Mouse (Mus musculus): ENCODE measurements around the gene Plekha5. TPM values are rescaled to one million over a fixed set of nuclear protein-coding genes. Genes with fewer than 3 reads are reported as not detected.
A peak's percentile ranks its signal among the peaks of the same experiment; 100 is the strongest.

The Plekha5 gene
- polyA plus RNA-seq, 1 experiment from 2014 or later, result 50.7 TPM

GRCm38 (mm10) chr6:140464818-140465217, 41.0 kb downstream of the Plekha5 start:
- no peak overlapping the region for H3K9ac ChIP-seq (replicated peaks; ENCODE audit: low read length)
- WGBS, result 92% methylated on average over 6 of the region's 6 CpGs
- H3K9me3 ChIP-seq (ENCODE audit: control insufficient read depth, low read length), result no peaks in the 10 kb centered on the region
- H3K4me2 ChIP-seq (ENCODE audit: low read length), result no peak overlapping the region
- H3K4me1 ChIP-seq (ENCODE audit: control insufficient read depth, insufficient read depth, low read length), result no peaks in the 10 kb centered on the region
- no peak overlapping the region for H3K27ac ChIP-seq (replicated peaks; ENCODE audit: low read depth, low read length)
- ATAC-seq (ENCODE audit: low FRiP score, low TSS enrichment), result no peak
- DNase-seq, result no peak
- H3K36me3 ChIP-seq (ENCODE audit: control insufficient read depth, insufficient read depth, low read length), result no peaks in the 10 kb centered on the region
- no peak overlapping the region for H3K4me3 ChIP-seq (replicated peaks; ENCODE audit: low read depth, low read length)
- H3K27me3 ChIP-seq (ENCODE audit: control insufficient read depth, insufficient read depth, low read length), result no peaks in the 10 kb centered on the region

GRCm38 (mm10) chr6:140465946-140466646, 42.2 kb downstream of the Plekha5 start:
- no peaks in the 10 kb centered on the region for H3K9me3 ChIP-seq (ENCODE audit: control insufficient read depth, low read length)
- no peaks in the 10 kb centered on the region for H3K36me3 ChIP-seq (ENCODE audit: control insufficient read depth, insufficient read depth, low read length)
- no peaks in the 10 kb centered on the region for H3K4me1 ChIP-seq (ENCODE audit: control insufficient read depth, insufficient read depth, low read length)
- WGBS, result 89% methylated on average over 9 of the region's 9 CpGs
- DNase-seq, result no peak
- H3K9ac ChIP-seq (replicated peaks; ENCODE audit: low read length), result no peak overlapping the region
- no peak for ATAC-seq (ENCODE audit: low FRiP score, low TSS enrichment)
- no peak overlapping the region for H3K27ac ChIP-seq (replicated peaks; ENCODE audit: low read depth, low read length)
- no peaks in the 10 kb centered on the region for H3K27me3 ChIP-seq (ENCODE audit: control insufficient read depth, insufficient read depth, low read length)
- no peak overlapping the region for H3K4me2 ChIP-seq (ENCODE audit: low read length)
- H3K4me3 ChIP-seq (replicated peaks; ENCODE audit: low read depth, low read length), result no peak overlapping the region

GRCm38 (mm10) chr6:140466841-140467240, 43.0 kb downstream of the Plekha5 start:
- Histone ChIP-seq H3K4me3 (replicated peaks; ENCODE audit: low read depth, low read length) (no peak overlapping the region), H3K27me3 (ENCODE audit: control insufficient read depth, insufficient read depth, low read length) (no peaks in the 10 kb centered on the region), H3K9me3 (ENCODE audit: control insufficient read depth, low read length) (no peaks in the 10 kb centered on the region), H3K36me3 (ENCODE audit: control insufficient read depth, insufficient read depth, low read length) (no peaks in the 10 kb centered on the region), H3K27ac (replicated peaks; ENCODE audit: low read depth, low read length) (no peak overlapping the region), H3K9ac (replicated peaks; ENCODE audit: low read length) (no peak overlapping the region), H3K4me2 (ENCODE audit: low read length) (no peak overlapping the region), H3K4me1 (ENCODE audit: control insufficient read depth, insufficient read depth, low read length) (no peaks in the 10 kb centered on the region)
- WGBS, result 79% methylated on average over 6 of the region's 6 CpGs
- ATAC-seq (ENCODE audit: low FRiP score, low TSS enrichment) (no peak), DNase-seq (no peak)

GRCm38 (mm10) chr6:140467851-140468250, 44.0 kb downstream of the Plekha5 start:
- H3K4me3 ChIP-seq (replicated peaks; ENCODE audit: low read depth, low read length), result no peak overlapping the region
- no peak for DNase-seq
- H3K9ac ChIP-seq (replicated peaks; ENCODE audit: low read length), result no peak overlapping the region
- H3K27me3 ChIP-seq (ENCODE audit: control insufficient read depth, insufficient read depth, low read length), result no peaks in the 10 kb centered on the region
- 96% methylated on average over 12 of the region's 12 CpGs for WGBS
- no peaks in the 10 kb centered on the region for H3K9me3 ChIP-seq (ENCODE audit: control insufficient read depth, low read length)
- H3K27ac ChIP-seq (replicated peaks; ENCODE audit: low read depth, low read length), result no peak overlapping the region
- H3K36me3 ChIP-seq (ENCODE audit: control insufficient read depth, insufficient read depth, low read length), result no peaks in the 10 kb centered on the region
- no peak overlapping the region for H3K4me2 ChIP-seq (ENCODE audit: low read length)
- H3K4me1 ChIP-seq (ENCODE audit: control insufficient read depth, insufficient read depth, low read length), result no peaks in the 10 kb centered on the region
- ATAC-seq (ENCODE audit: low FRiP score, low TSS enrichment), result no peak

GRCm38 (mm10) chr6:140469791-140470190, 45.9 kb downstream of the Plekha5 start:
- Histone ChIP-seq H3K9ac (replicated peaks; ENCODE audit: low read length) (no peak overlapping the region), H3K27me3 (ENCODE audit: control insufficient read depth, insufficient read depth, low read length) (no peaks in the 10 kb centered on the region), H3K9me3 (ENCODE audit: control insufficient read depth, low read length) (no peaks in the 10 kb centered on the region), H3K4me1 (ENCODE audit: control insufficient read depth, insufficient read depth, low read length) (peaks cover 4% of the 10 kb centered on the region; the same call in 1 of the 2 replicates), H3K4me2 (ENCODE audit: low read length) (no peak overlapping the region), H3K27ac (replicated peaks; ENCODE audit: low read depth, low read length) (no peak overlapping the region), H3K4me3 (replicated peaks; ENCODE audit: low read depth, low read length) (no peak overlapping the region), H3K36me3 (ENCODE audit: control insufficient read depth, insufficient read depth, low read length) (no peaks in the 10 kb centered on the region)
- 53% methylated on average over 6 of the region's 6 CpGs for WGBS
- ATAC-seq (ENCODE audit: low FRiP score, low TSS enrichment) (no peak), DNase-seq (no peak)

GRCm38 (mm10) chr6:140471751-140472150, 47.9 kb downstream of the Plekha5 start:
- 93% methylated on average over 5 of the region's 5 CpGs for WGBS
- ATAC-seq (ENCODE audit: low FRiP score, low TSS enrichment), result no peak
- H3K36me3 ChIP-seq (ENCODE audit: control insufficient read depth, insufficient read depth, low read length), result no peaks in the 10 kb centered on the region

GRCm38 (mm10) chr6:140472345-140472744, 48.5 kb downstream of the Plekha5 start:
- H3K4me2 ChIP-seq (ENCODE audit: low read length), result no peak overlapping the region
- no peaks in the 10 kb centered on the region for H3K9me3 ChIP-seq (ENCODE audit: control insufficient read depth, low read length)
- no peaks in the 10 kb centered on the region for H3K36me3 ChIP-seq (ENCODE audit: control insufficient read depth, insufficient read depth, low read length)
- H3K4me3 ChIP-seq (replicated peaks; ENCODE audit: low read depth, low read length), result no peak overlapping the region
- DNase-seq, result peak; percentile 81
- 57% methylated on average over 4 of the region's 4 CpGs for WGBS
- H3K27ac ChIP-seq (replicated peaks; ENCODE audit: low read depth, low read length), result no peak overlapping the region
- H3K9ac ChIP-seq (replicated peaks; ENCODE audit: low read length), result no peak overlapping the region
- 0 out of 2 replicates have a peak, but pooled peaks have one; percentile 56 for ATAC-seq (ENCODE audit: low FRiP score, low TSS enrichment)
- H3K4me1 ChIP-seq (ENCODE audit: control insufficient read depth, insufficient read depth, low read length), result peaks cover 9% of the 10 kb centered on the region
- H3K27me3 ChIP-seq (ENCODE audit: control insufficient read depth, insufficient read depth, low read length), result no peaks in the 10 kb centered on the region

More at GRCm38 (mm10) chr6:140471751-140472150, 47.9 kb downstream of the Plekha5 start:
- no peaks in the 10 kb centered on the region for H3K27me3 ChIP-seq (ENCODE audit: control insufficient read depth, insufficient read depth, low read length)
- no peaks in the 10 kb centered on the region for H3K9me3 ChIP-seq (ENCODE audit: control insufficient read depth, low read length)
- no peak overlapping the region for H3K4me3 ChIP-seq (replicated peaks; ENCODE audit: low read depth, low read length)
- no peak overlapping the region for H3K9ac ChIP-seq (replicated peaks; ENCODE audit: low read length)
- H3K27ac ChIP-seq (replicated peaks; ENCODE audit: low read depth, low read length), result no peak overlapping the region
- H3K4me2 ChIP-seq (ENCODE audit: low read length), result no peak overlapping the region
- no peak for DNase-seq
- peaks cover 4% of the 10 kb centered on the region; the same call in 1 of the 2 replicates for H3K4me1 ChIP-seq (ENCODE audit: control insufficient read depth, insufficient read depth, low read length)

GRCm38 (mm10) chr6:140475393-140476087, 51.7 kb downstream of the Plekha5 start:
- no peak overlapping the region for H3K9ac ChIP-seq (replicated peaks; ENCODE audit: low read length)
- WGBS, result 86% methylated on average over 9 of the region's 9 CpGs
- peaks cover 18% of the 10 kb centered on the region for H3K4me1 ChIP-seq (ENCODE audit: control insufficient read depth, insufficient read depth, low read length)
- ATAC-seq (ENCODE audit: low FRiP score, low TSS enrichment), result no peak
- DNase-seq, result peak; percentile 51
- H3K27me3 ChIP-seq (ENCODE audit: control insufficient read depth, insufficient read depth, low read length), result no peaks in the 10 kb centered on the region
- no peaks in the 10 kb centered on the region for H3K36me3 ChIP-seq (ENCODE audit: control insufficient read depth, insufficient read depth, low read length)
- H3K9me3 ChIP-seq (ENCODE audit: control insufficient read depth, low read length), result no peaks in the 10 kb centered on the region
- H3K27ac ChIP-seq (replicated peaks; ENCODE audit: low read depth, low read length), result no peak overlapping the region
- no peak overlapping the region for H3K4me2 ChIP-seq (ENCODE audit: low read length)
- H3K4me3 ChIP-seq (replicated peaks; ENCODE audit: low read depth, low read length), result no peak overlapping the region

GRCm38 (mm10) chr6:140476981-140477380, 53.1 kb downstream of the Plekha5 start:
- 73% methylated on average over 2 of the region's 2 CpGs for WGBS
- Histone ChIP-seq H3K27ac (replicated peaks; ENCODE audit: low read depth, low read length) (0 out of 2 replicates have a peak overlapping the region, but pooled peaks have one; percentile 37), H3K4me3 (replicated peaks; ENCODE audit: low read depth, low read length) (no peak overlapping the region), H3K36me3 (ENCODE audit: control insufficient read depth, insufficient read depth, low read length) (no peaks in the 10 kb centered on the region), H3K27me3 (ENCODE audit: control insufficient read depth, insufficient read depth, low read length) (no peaks in the 10 kb centered on the region), H3K9ac (replicated peaks; ENCODE audit: low read length) (no peak overlapping the region), H3K4me2 (ENCODE audit: low read length) (no peak overlapping the region), H3K4me1 (ENCODE audit: control insufficient read depth, insufficient read depth, low read length) (peaks cover 18% of the 10 kb centered on the region), H3K9me3 (ENCODE audit: control insufficient read depth, low read length) (no peaks in the 10 kb centered on the region)
- DNase-seq (no peak), ATAC-seq (ENCODE audit: low FRiP score, low TSS enrichment) (no peak)
